Mouse (Mus musculus): ENCODE measurements around the gene Gm20604. TPM values are rescaled to one million over a fixed set of nuclear protein-coding genes. Genes with fewer than 3 reads are reported as not detected.
A peak's percentile ranks its signal among the peaks of the same experiment; 100 is the strongest.

Gene Gm20604
- polyA plus RNA-seq, 1 experiment: 14.2 TPM

DNA sequence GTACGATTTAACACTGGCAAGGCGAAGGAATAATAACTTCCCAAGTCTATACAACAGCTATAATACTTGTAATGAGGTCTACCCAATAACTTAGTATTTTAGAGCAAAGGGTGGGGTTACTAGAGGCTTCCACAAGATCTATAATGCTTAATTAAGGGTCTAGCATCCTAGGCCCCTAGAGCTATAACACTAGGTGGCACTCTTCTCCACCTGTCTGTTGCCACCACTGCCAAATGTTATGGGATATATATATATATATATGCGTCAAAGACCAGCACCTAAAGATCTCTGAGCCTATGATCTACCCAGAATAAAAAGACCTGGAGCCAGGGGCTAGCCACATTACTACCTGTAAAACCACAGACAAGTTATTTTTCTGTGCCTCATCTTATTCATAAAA is 18.2 kb downstream of the Gm20604 start:
- Histone ChIP-seq H3K27me3 (ENCODE audit: control insufficient read depth, insufficient read depth, low read length, poor library complexity, severe bottlenecking) (no peaks in the 10 kb centered on the region), H3K9ac (ENCODE audit: low read depth, poor library complexity, severe bottlenecking) (no peak overlapping the region), H3K4me1 (ENCODE audit: control insufficient read depth, insufficient read depth, low read length) (no peaks in the 10 kb centered on the region), H3K36me3 (ENCODE audit: control insufficient read depth, insufficient read depth, low read length, poor library complexity, severe bottlenecking) (peaks cover 5% of the 10 kb centered on the region; the same call in 1 of the 2 replicates), H3K4me3 (ENCODE audit: low read depth, low read length) (no peak overlapping the region), H3K9me3 (replicated peaks; ENCODE audit: control insufficient read depth, insufficient read depth, low read length, poor library complexity, severe bottlenecking) (no peaks in the 10 kb centered on the region), H3K27ac (ENCODE audit: insufficient read depth, low read length) (no peak overlapping the region)
- TF ChIP-seq CTCF (IDR thresholded peaks at IDR 0.05; ENCODE audit: low read depth, low read length) (no peak), EP300 (IDR thresholded peaks at IDR 0.05; ENCODE audit: insufficient read depth, low read depth, low read length) (no peak), POLR2A (IDR thresholded peaks at IDR 0.05; ENCODE audit: insufficient read depth, low read length) (no peak)

DNA sequence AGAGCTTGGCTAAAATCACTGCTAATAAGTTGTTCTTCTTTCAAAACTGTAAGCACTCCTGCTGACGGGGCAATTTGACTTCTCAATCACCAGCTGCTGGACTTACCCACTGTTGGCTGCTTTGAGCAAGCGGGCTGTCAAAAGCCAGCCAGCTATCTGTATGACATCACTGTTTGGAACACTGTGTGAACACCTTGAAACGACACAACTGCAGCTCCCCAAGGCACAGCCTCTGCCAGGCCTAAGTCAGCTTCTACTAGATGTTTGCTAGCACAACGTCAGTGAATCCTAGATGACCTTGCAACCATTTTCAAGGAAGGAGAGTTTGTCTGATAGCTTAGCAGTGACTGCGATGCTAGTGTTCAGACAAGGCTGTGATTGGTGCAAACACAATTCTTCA is 19.4 kb downstream of the Gm20604 start:
- no peak for TF ChIP-seq POLR2A (IDR thresholded peaks at IDR 0.05; ENCODE audit: insufficient read depth, low read length)
- no peak for TF ChIP-seq CTCF (IDR thresholded peaks at IDR 0.05; ENCODE audit: low read depth, low read length)
- no peak for TF ChIP-seq EP300 (IDR thresholded peaks at IDR 0.05; ENCODE audit: insufficient read depth, low read depth, low read length)
- Histone ChIP-seq H3K4me1 (ENCODE audit: control insufficient read depth, insufficient read depth, low read length) (no peaks in the 10 kb centered on the region), H3K27ac (ENCODE audit: insufficient read depth, low read length) (no peak overlapping the region), H3K9me3 (replicated peaks; ENCODE audit: control insufficient read depth, insufficient read depth, low read length, poor library complexity, severe bottlenecking) (no peaks in the 10 kb centered on the region), H3K36me3 (ENCODE audit: control insufficient read depth, insufficient read depth, low read length, poor library complexity, severe bottlenecking) (0 out of 2 replicates have a peak, but pooled peaks cover 3% of the 10 kb centered on the region), H3K27me3 (ENCODE audit: control insufficient read depth, insufficient read depth, low read length, poor library complexity, severe bottlenecking) (no peaks in the 10 kb centered on the region), H3K4me3 (ENCODE audit: low read depth, low read length) (no peak overlapping the region), H3K9ac (ENCODE audit: low read depth, poor library complexity, severe bottlenecking) (no peak overlapping the region)

DNA sequence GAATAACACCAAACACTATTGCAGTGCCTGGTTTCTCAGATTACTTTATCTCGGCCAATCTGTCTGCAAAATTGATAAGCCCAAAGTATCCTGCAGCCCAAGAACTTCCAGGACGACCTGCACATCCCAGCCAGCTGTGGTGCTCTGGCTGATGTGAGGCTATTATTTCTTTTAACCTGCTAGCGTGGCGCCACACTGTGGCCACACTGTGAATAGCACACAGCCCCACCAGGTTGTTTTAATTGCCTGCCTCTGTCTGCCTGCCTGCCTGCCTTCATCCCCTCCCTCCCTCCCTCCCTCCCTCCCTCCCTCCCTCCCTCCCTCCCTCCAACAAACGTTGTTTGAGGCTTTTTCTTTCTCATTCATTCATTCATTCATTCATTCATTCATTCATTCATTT is 25.1 kb downstream of the Gm20604 start:
- Histone ChIP-seq H3K9me3 (replicated peaks; ENCODE audit: control insufficient read depth, insufficient read depth, low read length, poor library complexity, severe bottlenecking) (no peaks in the 10 kb centered on the region), H3K36me3 (ENCODE audit: control insufficient read depth, insufficient read depth, low read length, poor library complexity, severe bottlenecking) (no peaks in the 10 kb centered on the region), H3K4me3 (ENCODE audit: low read depth, low read length) (no peak overlapping the region), H3K27me3 (ENCODE audit: control insufficient read depth, insufficient read depth, low read length, poor library complexity, severe bottlenecking) (no peaks in the 10 kb centered on the region), H3K9ac (ENCODE audit: low read depth, poor library complexity, severe bottlenecking) (no peak overlapping the region), H3K4me1 (ENCODE audit: control insufficient read depth, insufficient read depth, low read length) (peaks cover 2% of the 10 kb centered on the region), H3K27ac (ENCODE audit: insufficient read depth, low read length) (no peak overlapping the region)
- TF ChIP-seq EP300 (IDR thresholded peaks at IDR 0.05; ENCODE audit: insufficient read depth, low read depth, low read length) (no peak), POLR2A (IDR thresholded peaks at IDR 0.05; ENCODE audit: insufficient read depth, low read length) (no peak), CTCF (IDR thresholded peaks at IDR 0.05; ENCODE audit: low read depth, low read length) (peak; percentile 93)

DNA sequence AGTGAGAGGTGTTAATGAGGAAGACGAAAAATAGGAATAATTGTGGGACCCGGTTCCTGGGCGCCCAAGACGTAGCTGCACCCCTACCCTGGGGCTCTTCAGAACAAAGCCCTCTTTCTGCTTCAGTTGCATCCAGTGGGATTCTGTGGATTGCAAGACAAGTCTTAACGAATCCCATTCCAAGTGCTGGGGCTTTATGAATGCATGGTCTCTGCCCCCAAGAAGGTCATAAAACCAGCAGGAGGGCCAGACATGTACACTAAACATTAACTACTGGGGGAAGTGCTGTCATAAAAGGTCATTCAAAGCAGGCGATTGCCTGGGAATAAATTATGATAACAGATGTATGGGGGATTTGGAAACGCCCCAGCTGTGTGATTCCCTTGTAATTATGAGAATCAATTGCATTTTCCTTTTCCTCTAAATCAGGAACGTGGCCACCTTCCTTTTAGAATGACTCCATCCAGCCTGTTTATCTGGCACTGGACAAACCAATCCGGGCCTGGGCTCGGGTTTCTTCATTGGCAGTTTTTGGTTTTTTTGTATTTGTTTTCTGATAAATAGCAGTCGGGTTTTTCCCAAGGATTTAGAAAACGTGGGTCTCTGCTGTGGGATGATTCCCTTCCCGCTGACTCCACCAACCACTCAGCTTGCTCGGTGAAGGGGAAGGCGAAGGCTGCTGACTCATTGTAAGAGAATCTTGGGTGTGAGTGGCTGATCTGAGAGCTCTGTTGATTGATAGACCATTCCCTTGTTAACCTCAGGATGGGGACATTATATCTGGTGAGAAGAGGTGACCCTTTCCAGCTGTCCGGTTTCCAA is 27.5 kb downstream of the Gm20604 start:
- Histone ChIP-seq H3K27ac (ENCODE audit: insufficient read depth, low read length) (peak overlapping the region; percentile 99), H3K4me1 (ENCODE audit: control insufficient read depth, insufficient read depth, low read length) (peaks cover 2% of the 10 kb centered on the region), H3K9ac (ENCODE audit: low read depth, poor library complexity, severe bottlenecking) (peak overlapping the region; percentile 74), H3K9me3 (replicated peaks; ENCODE audit: control insufficient read depth, insufficient read depth, low read length, poor library complexity, severe bottlenecking) (no peaks in the 10 kb centered on the region), H3K27me3 (ENCODE audit: control insufficient read depth, insufficient read depth, low read length, poor library complexity, severe bottlenecking) (no peaks in the 10 kb centered on the region), H3K4me3 (ENCODE audit: low read depth, low read length) (peak overlapping the region; percentile 36), H3K36me3 (ENCODE audit: control insufficient read depth, insufficient read depth, low read length, poor library complexity, severe bottlenecking) (no peaks in the 10 kb centered on the region)
- no peak for TF ChIP-seq CTCF (IDR thresholded peaks at IDR 0.05; ENCODE audit: low read depth, low read length)
- TF ChIP-seq EP300 (IDR thresholded peaks at IDR 0.05; ENCODE audit: insufficient read depth, low read depth, low read length): no peak
- no peak for TF ChIP-seq POLR2A (IDR thresholded peaks at IDR 0.05; ENCODE audit: insufficient read depth, low read length)

DNA sequence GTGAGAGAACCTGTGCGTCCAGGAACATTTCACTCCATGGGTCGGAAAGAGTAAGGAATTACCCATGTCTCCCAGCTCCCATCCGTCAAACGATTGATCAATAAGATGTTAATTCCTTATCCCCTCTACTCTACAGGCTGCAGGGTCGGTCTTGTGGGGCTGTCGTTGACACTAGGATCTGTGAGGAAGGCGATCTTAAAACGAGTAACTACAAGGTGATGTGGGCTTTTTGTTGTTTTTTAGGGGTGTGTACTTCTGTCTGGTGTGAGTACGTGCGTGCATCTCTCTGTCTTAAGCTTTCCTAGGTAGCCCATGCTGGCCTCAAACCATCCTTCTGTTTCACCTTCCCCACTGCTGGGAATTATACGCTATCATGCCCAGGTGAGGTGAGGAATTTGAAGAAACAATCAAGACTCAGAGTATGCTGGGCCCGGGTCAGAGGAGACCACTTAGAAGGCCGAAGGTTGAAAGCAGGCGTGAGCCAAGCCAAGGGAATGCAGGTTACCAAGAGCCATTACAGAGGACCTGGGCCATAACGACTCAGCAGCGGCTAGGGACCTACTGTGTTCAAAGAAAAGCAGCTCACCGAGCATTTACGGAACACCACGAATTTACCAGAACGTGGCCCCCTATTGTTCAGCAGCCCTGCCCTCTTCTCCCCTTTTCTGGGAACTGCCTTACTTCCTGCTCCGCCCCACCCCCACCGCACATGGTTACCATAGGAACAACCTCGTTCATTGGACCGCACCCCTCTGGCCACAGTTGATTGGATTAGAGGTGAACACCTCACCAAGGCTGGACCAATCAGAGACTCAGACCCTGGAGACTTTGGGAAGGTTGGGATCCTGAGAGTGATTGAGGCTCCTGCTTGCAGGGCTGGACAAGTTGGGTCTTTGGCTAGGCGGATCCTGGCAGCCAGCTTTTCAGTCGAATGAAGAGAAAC is 28.3 kb downstream of the Gm20604 start:
- Histone ChIP-seq H3K4me3 (ENCODE audit: low read depth, low read length) (peak overlapping the region; percentile 45), H3K36me3 (ENCODE audit: control insufficient read depth, insufficient read depth, low read length, poor library complexity, severe bottlenecking) (no peaks in the 10 kb centered on the region), H3K9ac (ENCODE audit: low read depth, poor library complexity, severe bottlenecking) (peak overlapping the region; percentile 74), H3K27me3 (ENCODE audit: control insufficient read depth, insufficient read depth, low read length, poor library complexity, severe bottlenecking) (no peaks in the 10 kb centered on the region), H3K27ac (ENCODE audit: insufficient read depth, low read length) (peak overlapping the region; percentile 99), H3K4me1 (ENCODE audit: control insufficient read depth, insufficient read depth, low read length) (peaks cover 6% of the 10 kb centered on the region), H3K9me3 (replicated peaks; ENCODE audit: control insufficient read depth, insufficient read depth, low read length, poor library complexity, severe bottlenecking) (no peaks in the 10 kb centered on the region)
- TF ChIP-seq CTCF (IDR thresholded peaks at IDR 0.05; ENCODE audit: low read depth, low read length) (no peak), POLR2A (IDR thresholded peaks at IDR 0.05; ENCODE audit: insufficient read depth, low read length) (peak; percentile 71), EP300 (IDR thresholded peaks at IDR 0.05; ENCODE audit: insufficient read depth, low read depth, low read length) (peak; percentile 96)

Data from ES-Bruce4 (cell line).